Mouse (Mus musculus): ENCODE data around the gene Ints3.

GRCm38 (mm10) chr3:90443977-90444376 lies 10.6 kb upstream of the Ints3 start:
- TF ChIP-seq POLR2A (IDR thresholded peaks at IDR 0.05; ENCODE audit: extremely low read depth, insufficient read depth, low read length) (no peak), CTCF (IDR thresholded peaks at IDR 0.05; ENCODE audit: extremely low read depth, insufficient read depth, low read length) (no peak)
